Mouse (Mus musculus) testis, adult 2 months (tissue): Measurements from ENCODE around the gene Slc4a4. TPM values are rescaled to one million over a fixed set of nuclear protein-coding genes. Genes with fewer than 3 reads are reported as not detected.

Experiments used
- H3K27ac ChIP-seq: fragments of 200-500 bp; 2 replicates; pipeline ENCODE4 v1.5.1; 2012; ENCODE audit warnings: low read depth, low read length; ENCODE audit not compliant: control insufficient read depth, insufficient read depth
- H3K27me3 ChIP-seq: fragments of 200-500 bp; 2 replicates; pipeline ENCODE4 v1.6.1; 2012; ENCODE audit warnings: mild to moderate bottlenecking, low read length, moderate library complexity; ENCODE audit not compliant: control insufficient read depth, insufficient read depth
- H3K36me3 ChIP-seq: fragments of 200-500 bp; 2 replicates; pipeline ENCODE4 v1.6.1; 2012; ENCODE audit warnings: mild to moderate bottlenecking, low read length; ENCODE audit not compliant: control insufficient read depth, insufficient read depth
- H3K4me1 ChIP-seq: fragments of 200-500 bp; 2 replicates; pipeline ENCODE4 v1.6.1; 2012; ENCODE audit warnings: low read length; ENCODE audit not compliant: control insufficient read depth, insufficient read depth
- H3K4me3 ChIP-seq: fragments of 200-500 bp; 2 replicates; pipeline ENCODE4 v1.5.1; 2012; ENCODE audit warnings: low read depth, mild to moderate bottlenecking, low read length, moderate library complexity, mixed read lengths; ENCODE audit not compliant: control insufficient read depth
- CTCF ChIP-seq: fragments of 200-500 bp; IDR thresholded peaks from 2 replicates; pipeline ENCODE4 v1.5.1; 2012; ENCODE audit warnings: low read depth, mild to moderate bottlenecking, inconsistent platforms, low read length, moderate library complexity; ENCODE audit not compliant: control insufficient read depth, insufficient read depth, insufficient replicate concordance
- POLR2A ChIP-seq: fragments of 200-500 bp; IDR thresholded peaks from 2 replicates; pipeline ENCODE4 v1.6.1; 2012; ENCODE audit warnings: low read depth, mild to moderate bottlenecking, inconsistent platforms, low read length, moderate library complexity; ENCODE audit not compliant: control insufficient read depth
- polyA plus RNA-seq: library from polyadenylated mRNA; depleted of rRNA; stranded (reverse); fragments of >200 nt; gene quantifications from 2 replicates; pipeline ENCODE4 v1.2.3, GENCODE M21; 2012

Gene Slc4a4
- polyA plus RNA-seq, 1 experiment: 0.38 TPM

GRCm38 (mm10) chr5:89088462-89088861 is 201.8 kb downstream of the Slc4a4 start:
- no peak for TF ChIP-seq POLR2A
- TF ChIP-seq CTCF: no peak
- Histone ChIP-seq H3K4me1 (no peaks in the 10 kb centered on the region), H3K36me3 (no peaks in the 10 kb centered on the region), H3K4me3 (no peak overlapping the region), H3K27me3 (no peaks in the 10 kb centered on the region), H3K27ac (no peak overlapping the region)

- H3K4me1 ChIP-seq: no peaks in the 10 kb centered on the region
- H3K27me3 ChIP-seq: no peaks in the 10 kb centered on the region
- no peaks in the 10 kb centered on the region for H3K36me3 ChIP-seq
- no peak overlapping the region for H3K27ac ChIP-seq
- no peak for TF ChIP-seq POLR2A
- no peak for TF ChIP-seq CTCF
- H3K4me3 ChIP-seq: no peak overlapping the region
These were observed 203.5 kb downstream of the Slc4a4 start for GRCm38 (mm10) chr5:89090131-89090530.

- H3K27me3 ChIP-seq: no peaks in the 10 kb centered on the region
- TF ChIP-seq POLR2A (no peak), CTCF (no peak)
- H3K36me3 ChIP-seq: no peaks in the 10 kb centered on the region
- no peak overlapping the region for H3K4me3 ChIP-seq
- no peak overlapping the region for H3K27ac ChIP-seq
- H3K4me1 ChIP-seq: no peaks in the 10 kb centered on the region
These were observed 209.8 kb downstream of the Slc4a4 start for GRCm38 (mm10) chr5:89096371-89096770.

GRCm38 (mm10) chr5:89097291-89097690 is 210.7 kb downstream of the Slc4a4 start:
- TF ChIP-seq CTCF (no peak), POLR2A (no peak)
- Histone ChIP-seq H3K4me3 (no peak overlapping the region), H3K27ac (no peak overlapping the region), H3K27me3 (no peaks in the 10 kb centered on the region), H3K36me3 (no peaks in the 10 kb centered on the region), H3K4me1 (no peaks in the 10 kb centered on the region)

- H3K27ac ChIP-seq: no peak overlapping the region
- no peaks in the 10 kb centered on the region for H3K27me3 ChIP-seq
- no peaks in the 10 kb centered on the region for H3K4me1 ChIP-seq
- H3K4me3 ChIP-seq: no peak overlapping the region
- H3K36me3 ChIP-seq: no peaks in the 10 kb centered on the region
- TF ChIP-seq CTCF (no peak), POLR2A (no peak)
These were observed 211.5 kb downstream of the Slc4a4 start for GRCm38 (mm10) chr5:89098121-89098520.

- TF ChIP-seq POLR2A: no peak
- no peak for TF ChIP-seq CTCF
- no peak overlapping the region for H3K27ac ChIP-seq
- no peaks in the 10 kb centered on the region for H3K4me1 ChIP-seq
These were observed 213.3 kb downstream of the Slc4a4 start for GRCm38 (mm10) chr5:89099886-89100285.

GRCm38 (mm10) chr5:89102560-89102959 is 215.9 kb downstream of the Slc4a4 start:
- no peak overlapping the region for H3K4me3 ChIP-seq
- H3K27me3 ChIP-seq: no peaks in the 10 kb centered on the region
- H3K36me3 ChIP-seq: no peaks in the 10 kb centered on the region
- no peak overlapping the region for H3K27ac ChIP-seq
- no peaks in the 10 kb centered on the region for H3K4me1 ChIP-seq
- TF ChIP-seq POLR2A (no peak), CTCF (no peak)

More at GRCm38 (mm10) chr5:89099886-89100285, 213.3 kb downstream of the Slc4a4 start:
- Histone ChIP-seq H3K36me3 (no peaks in the 10 kb centered on the region), H3K4me3 (no peak overlapping the region), H3K27me3 (no peaks in the 10 kb centered on the region)

GRCm38 (mm10) chr5:89105346-89105745 is 218.7 kb downstream of the Slc4a4 start:
- Histone ChIP-seq H3K27me3 (no peaks in the 10 kb centered on the region), H3K36me3 (no peaks in the 10 kb centered on the region), H3K27ac (no peak overlapping the region), H3K4me3 (no peak overlapping the region), H3K4me1 (no peaks in the 10 kb centered on the region)
- TF ChIP-seq POLR2A (no peak), CTCF (no peak)

- Histone ChIP-seq H3K27me3 (no peaks in the 10 kb centered on the region), H3K27ac (no peak overlapping the region), H3K4me1 (no peaks in the 10 kb centered on the region), H3K4me3 (no peak overlapping the region), H3K36me3 (no peaks in the 10 kb centered on the region)
- TF ChIP-seq CTCF (no peak), POLR2A (no peak)
These were observed 219.6 kb downstream of the Slc4a4 start for GRCm38 (mm10) chr5:89106217-89106616.
